Mouse (Mus musculus): Measurements from ENCODE around the gene Spns3. TPM values are rescaled to one million over a fixed set of nuclear protein-coding genes. Genes with fewer than 3 reads are reported as not detected.

The Spns3 gene
- polyA plus RNA-seq, 1 experiment from 2014 or later: 0.35 TPM

DNA sequence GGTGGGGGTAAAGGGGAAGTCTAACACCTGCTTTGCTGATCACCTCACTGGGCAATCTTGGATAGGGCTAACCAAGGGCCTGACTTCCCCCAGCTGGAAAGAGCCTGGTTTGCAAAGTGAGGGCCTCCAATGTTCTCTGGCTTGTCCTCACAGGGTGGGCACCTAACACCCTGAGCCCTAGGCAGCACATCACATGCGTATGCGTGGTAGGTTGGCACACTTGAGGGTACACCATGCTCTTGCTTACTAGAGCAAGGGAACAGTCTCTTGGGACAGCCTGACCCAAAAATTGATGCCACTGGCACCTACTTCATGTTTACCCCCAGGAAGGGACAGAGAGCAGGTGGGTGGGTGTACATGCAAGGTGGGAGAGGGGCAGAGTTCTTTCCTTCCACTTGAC is 62.6 kb downstream of the Spns3 start:
- no peak for ATAC-seq (replicated peaks; ENCODE audit: low FRiP score)
- peaks cover 49% of the 10 kb centered on the region for H3K27me3 ChIP-seq
- H3K36me3 ChIP-seq: no peaks in the 10 kb centered on the region
- H3K27ac ChIP-seq: no peak overlapping the region
- peaks cover 37% of the 10 kb centered on the region for H3K4me1 ChIP-seq
- H3K9ac ChIP-seq: no peak overlapping the region
- 0 out of 2 replicates have a peak overlapping the region, but pooled peaks have one; percentile 68 for H3K4me3 ChIP-seq (replicated peaks)
- WGBS: 95% methylated on average over 2 of the region's 2 CpGs
- peak overlapping the region; percentile 99 for H3K4me2 ChIP-seq
- no peaks in the 10 kb centered on the region for H3K9me3 ChIP-seq (replicated peaks)

DNA sequence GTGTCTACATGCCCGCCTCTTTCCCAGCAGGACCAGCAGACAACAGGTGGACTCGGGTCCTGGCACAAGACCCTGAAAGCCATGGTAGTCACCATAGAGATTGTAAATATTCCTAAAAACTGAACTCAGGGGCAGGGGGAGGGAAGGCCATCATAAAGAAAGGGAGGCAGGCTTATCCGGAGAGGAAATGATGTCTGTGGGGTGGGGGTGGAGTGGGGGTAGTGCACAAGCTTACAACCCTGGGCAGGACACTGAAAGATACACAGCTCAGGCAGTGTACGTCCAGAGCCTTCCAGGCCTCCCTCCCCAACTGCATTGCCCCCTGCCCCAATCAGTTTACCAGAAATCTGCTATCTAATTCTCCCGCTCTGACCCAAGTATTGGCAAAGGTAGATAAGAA is 63.1 kb downstream of the Spns3 start:
- Histone ChIP-seq H3K36me3 (no peaks in the 10 kb centered on the region), H3K4me2 (peak overlapping the region; percentile 99; the same call in 1 of the 2 replicates), H3K9ac (no peak overlapping the region), H3K27me3 (peaks cover 49% of the 10 kb centered on the region), H3K27ac (no peak overlapping the region), H3K4me3 (replicated peaks) (no peak overlapping the region), H3K4me1 (peaks cover 37% of the 10 kb centered on the region), H3K9me3 (replicated peaks) (no peaks in the 10 kb centered on the region)
- WGBS: 39% methylated on average over 5 of the region's 5 CpGs
- no peak for ATAC-seq (replicated peaks; ENCODE audit: low FRiP score)

GRCm38 (mm10) chr11:72485960-72486359 is 64.3 kb downstream of the Spns3 start:
- Histone ChIP-seq H3K9ac (no peak overlapping the region), H3K4me2 (no peak overlapping the region), H3K36me3 (no peaks in the 10 kb centered on the region), H3K4me1 (peaks cover 37% of the 10 kb centered on the region), H3K27ac (no peak overlapping the region), H3K27me3 (peaks cover 49% of the 10 kb centered on the region), H3K4me3 (replicated peaks) (no peak overlapping the region), H3K9me3 (replicated peaks) (no peaks in the 10 kb centered on the region)
- no peak for ATAC-seq (replicated peaks; ENCODE audit: low FRiP score)
- 66% methylated on average over 11 of the region's 11 CpGs for WGBS

- H3K4me1 ChIP-seq: peaks cover 34% of the 10 kb centered on the region
- no peak for ATAC-seq (replicated peaks; ENCODE audit: low FRiP score)
- H3K4me3 ChIP-seq (replicated peaks): no peak overlapping the region
- H3K9ac ChIP-seq: no peak overlapping the region
- no peak overlapping the region for H3K4me2 ChIP-seq
- no peaks in the 10 kb centered on the region for H3K36me3 ChIP-seq
- peaks cover 42% of the 10 kb centered on the region for H3K27me3 ChIP-seq
- H3K9me3 ChIP-seq (replicated peaks): no peaks in the 10 kb centered on the region
- H3K27ac ChIP-seq: no peak overlapping the region
- WGBS: 60% methylated on average over 5 of the region's 5 CpGs
Observed at GRCm38 (mm10) chr11:72485157-72485556, 65.1 kb downstream of the Spns3 start.

DNA sequence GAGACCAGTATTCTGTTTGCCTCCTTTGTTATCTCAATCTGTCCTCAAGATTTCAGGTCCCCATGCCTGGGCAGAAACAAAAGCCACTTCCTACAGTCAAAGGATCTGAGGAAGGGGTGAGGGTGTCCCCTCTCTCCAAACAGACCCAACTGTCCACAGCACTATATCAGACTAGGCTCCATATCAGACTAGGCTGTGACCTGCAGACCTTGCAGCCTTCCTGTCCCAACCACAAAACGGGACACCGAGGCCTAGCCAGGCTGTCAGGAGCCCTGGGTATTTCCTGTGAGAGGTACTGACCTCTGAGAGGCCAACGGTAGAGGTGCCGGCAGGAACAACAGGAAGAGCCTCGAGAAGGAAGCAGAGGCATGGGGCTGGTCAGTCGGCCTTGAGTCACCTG is 65.8 kb downstream of the Spns3 start:
- Histone ChIP-seq H3K4me2 (no peak overlapping the region), H3K9ac (no peak overlapping the region), H3K27ac (no peak overlapping the region), H3K9me3 (replicated peaks) (no peaks in the 10 kb centered on the region), H3K4me3 (replicated peaks) (no peak overlapping the region), H3K36me3 (no peaks in the 10 kb centered on the region), H3K27me3 (peaks cover 39% of the 10 kb centered on the region), H3K4me1 (peaks cover 28% of the 10 kb centered on the region)
- 37% methylated on average over 6 of the region's 6 CpGs for WGBS
- ATAC-seq (replicated peaks; ENCODE audit: low FRiP score): no peak

- WGBS: 78% methylated on average over 4 of the region's 4 CpGs
- no peaks in the 10 kb centered on the region for H3K36me3 ChIP-seq
- H3K9me3 ChIP-seq (replicated peaks): no peaks in the 10 kb centered on the region
- no peak overlapping the region for H3K4me2 ChIP-seq
- peaks cover 14% of the 10 kb centered on the region; the same call in 1 of the 2 replicates for H3K27me3 ChIP-seq
- no peak overlapping the region for H3K9ac ChIP-seq
- no peak for ATAC-seq (replicated peaks; ENCODE audit: low FRiP score)
- no peak overlapping the region for H3K27ac ChIP-seq
- H3K4me3 ChIP-seq (replicated peaks): no peak overlapping the region
- peaks cover 30% of the 10 kb centered on the region for H3K4me1 ChIP-seq
Observed at GRCm38 (mm10) chr11:72481952-72482351, 68.4 kb downstream of the Spns3 start.

DNA sequence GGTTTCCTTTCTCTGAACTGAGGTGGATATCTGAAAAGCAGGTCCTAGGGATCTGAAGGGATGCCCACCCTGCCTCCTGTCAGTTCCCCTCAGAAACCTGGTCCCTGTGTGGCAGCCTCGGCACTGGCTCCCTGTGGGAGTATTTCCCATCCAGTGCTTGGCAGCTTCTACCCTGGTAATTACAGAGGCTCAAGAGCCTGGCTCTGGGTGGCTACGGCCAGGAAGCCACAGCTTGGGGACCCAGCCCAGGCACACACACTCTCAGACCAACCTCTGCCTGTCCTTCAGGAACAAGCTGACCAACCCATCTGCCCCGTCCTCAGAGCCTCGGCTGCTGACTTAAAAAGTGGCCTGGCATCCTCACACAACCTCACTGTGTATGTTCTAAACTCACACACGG is 69.0 kb downstream of the Spns3 start:
- 76% methylated on average over 5 of the region's 5 CpGs for WGBS
- no peak for ATAC-seq (replicated peaks; ENCODE audit: low FRiP score)

GRCm38 (mm10) chr11:72479499-72479898 is 70.8 kb downstream of the Spns3 start:
- Histone ChIP-seq H3K4me2 (no peak overlapping the region), H3K4me3 (replicated peaks) (no peak overlapping the region), H3K27me3 (no peaks in the 10 kb centered on the region), H3K9me3 (replicated peaks) (no peaks in the 10 kb centered on the region), H3K9ac (no peak overlapping the region), H3K4me1 (peaks cover 27% of the 10 kb centered on the region), H3K36me3 (no peaks in the 10 kb centered on the region), H3K27ac (no peak overlapping the region)
- 83% methylated on average over 2 of the region's 2 CpGs for WGBS
- no peak for ATAC-seq (replicated peaks; ENCODE audit: low FRiP score)

More for the DNA sequence above, 69.0 kb downstream of the Spns3 start:
- Histone ChIP-seq H3K4me2 (no peak overlapping the region), H3K27ac (no peak overlapping the region), H3K36me3 (no peaks in the 10 kb centered on the region), H3K27me3 (0 out of 2 replicates have a peak, but pooled peaks cover 9% of the 10 kb centered on the region), H3K4me3 (replicated peaks) (no peak overlapping the region), H3K9me3 (replicated peaks) (no peaks in the 10 kb centered on the region), H3K9ac (no peak overlapping the region), H3K4me1 (peaks cover 30% of the 10 kb centered on the region)

- Histone ChIP-seq H3K27me3 (no peaks in the 10 kb centered on the region), H3K9ac (no peak overlapping the region), H3K36me3 (no peaks in the 10 kb centered on the region), H3K9me3 (replicated peaks) (no peaks in the 10 kb centered on the region), H3K4me1 (peaks cover 31% of the 10 kb centered on the region), H3K4me2 (no peak overlapping the region), H3K4me3 (replicated peaks) (no peak overlapping the region), H3K27ac (peak overlapping the region; percentile 42)
- WGBS: 55% methylated on average over 6 of the region's 6 CpGs
- no peak for ATAC-seq (replicated peaks; ENCODE audit: low FRiP score)
Observed at GRCm38 (mm10) chr11:72478228-72478627, 72.1 kb downstream of the Spns3 start.

- no peak overlapping the region for H3K4me2 ChIP-seq
- H3K9me3 ChIP-seq (replicated peaks): no peaks in the 10 kb centered on the region
- 0 out of 2 replicates have a peak overlapping the region, but pooled peaks have one; percentile 18 for H3K27ac ChIP-seq
- H3K4me3 ChIP-seq (replicated peaks): no peak overlapping the region
- no peak for ATAC-seq (replicated peaks; ENCODE audit: low FRiP score)
- no peaks in the 10 kb centered on the region for H3K27me3 ChIP-seq
- no peaks in the 10 kb centered on the region for H3K36me3 ChIP-seq
- 82% methylated on average over 1 of the region's 1 CpGs for WGBS
- H3K9ac ChIP-seq: no peak overlapping the region
- peaks cover 31% of the 10 kb centered on the region for H3K4me1 ChIP-seq
Observed at GRCm38 (mm10) chr11:72477653-72478052, 72.7 kb downstream of the Spns3 start.

GRCm38 (mm10) chr11:72477182-72477581 is 73.1 kb downstream of the Spns3 start:
- H3K36me3 ChIP-seq: no peaks in the 10 kb centered on the region
- H3K27me3 ChIP-seq: no peaks in the 10 kb centered on the region
- no peak for ATAC-seq (replicated peaks; ENCODE audit: low FRiP score)
- no peak overlapping the region for H3K4me2 ChIP-seq
- no peak overlapping the region for H3K9ac ChIP-seq
- 31% methylated on average over 5 of the region's 5 CpGs for WGBS
- H3K4me1 ChIP-seq: peaks cover 36% of the 10 kb centered on the region
- no peak overlapping the region for H3K27ac ChIP-seq
- H3K4me3 ChIP-seq (replicated peaks): no peak overlapping the region
- H3K9me3 ChIP-seq (replicated peaks): no peaks in the 10 kb centered on the region

- 64% methylated on average over 7 of the region's 7 CpGs for WGBS
- H3K4me3 ChIP-seq (replicated peaks): no peak overlapping the region
- no peak for ATAC-seq (replicated peaks; ENCODE audit: low FRiP score)
- H3K9ac ChIP-seq: no peak overlapping the region
- no peak overlapping the region for H3K27ac ChIP-seq
- no peaks in the 10 kb centered on the region for H3K9me3 ChIP-seq (replicated peaks)
- H3K27me3 ChIP-seq: no peaks in the 10 kb centered on the region
- peaks cover 40% of the 10 kb centered on the region for H3K4me1 ChIP-seq
- H3K36me3 ChIP-seq: no peaks in the 10 kb centered on the region
- no peak overlapping the region for H3K4me2 ChIP-seq
Observed at GRCm38 (mm10) chr11:72476074-72476625, 74.2 kb downstream of the Spns3 start.

DNA sequence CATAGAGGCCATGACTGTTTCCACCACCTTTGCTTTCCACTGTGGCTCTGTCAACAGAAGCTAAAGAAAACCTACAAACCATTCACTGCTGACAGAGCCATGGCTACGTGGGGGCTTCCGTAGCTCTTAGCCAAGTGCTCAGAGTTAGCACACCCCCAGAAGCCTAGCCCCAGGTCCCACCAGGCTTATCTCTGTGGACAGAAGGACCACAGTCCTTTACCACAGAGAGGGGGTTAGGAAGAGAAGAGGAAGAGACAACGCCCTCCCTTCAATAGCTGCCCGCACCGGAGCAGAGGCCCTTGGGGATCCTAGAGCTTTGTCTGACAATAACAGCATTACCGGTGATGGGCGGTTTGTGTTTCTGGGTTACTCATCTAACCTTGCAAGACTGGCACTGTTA is 74.9 kb downstream of the Spns3 start:
- no peak overlapping the region for H3K27ac ChIP-seq
- peaks cover 43% of the 10 kb centered on the region for H3K4me1 ChIP-seq
- H3K4me2 ChIP-seq: no peak overlapping the region
- no peaks in the 10 kb centered on the region for H3K9me3 ChIP-seq (replicated peaks)
- H3K36me3 ChIP-seq: no peaks in the 10 kb centered on the region
- no peaks in the 10 kb centered on the region for H3K27me3 ChIP-seq
- ATAC-seq (replicated peaks; ENCODE audit: low FRiP score): no peak
- no peak overlapping the region for H3K4me3 ChIP-seq (replicated peaks)
- 70% methylated on average over 7 of the region's 7 CpGs for WGBS
- H3K9ac ChIP-seq: no peak overlapping the region

All from kidney, embryonic 15.5 days (tissue).